Mouse (Mus musculus): ENCODE measurements around the gene Ranbp3.

Gene Ranbp3

DNA sequence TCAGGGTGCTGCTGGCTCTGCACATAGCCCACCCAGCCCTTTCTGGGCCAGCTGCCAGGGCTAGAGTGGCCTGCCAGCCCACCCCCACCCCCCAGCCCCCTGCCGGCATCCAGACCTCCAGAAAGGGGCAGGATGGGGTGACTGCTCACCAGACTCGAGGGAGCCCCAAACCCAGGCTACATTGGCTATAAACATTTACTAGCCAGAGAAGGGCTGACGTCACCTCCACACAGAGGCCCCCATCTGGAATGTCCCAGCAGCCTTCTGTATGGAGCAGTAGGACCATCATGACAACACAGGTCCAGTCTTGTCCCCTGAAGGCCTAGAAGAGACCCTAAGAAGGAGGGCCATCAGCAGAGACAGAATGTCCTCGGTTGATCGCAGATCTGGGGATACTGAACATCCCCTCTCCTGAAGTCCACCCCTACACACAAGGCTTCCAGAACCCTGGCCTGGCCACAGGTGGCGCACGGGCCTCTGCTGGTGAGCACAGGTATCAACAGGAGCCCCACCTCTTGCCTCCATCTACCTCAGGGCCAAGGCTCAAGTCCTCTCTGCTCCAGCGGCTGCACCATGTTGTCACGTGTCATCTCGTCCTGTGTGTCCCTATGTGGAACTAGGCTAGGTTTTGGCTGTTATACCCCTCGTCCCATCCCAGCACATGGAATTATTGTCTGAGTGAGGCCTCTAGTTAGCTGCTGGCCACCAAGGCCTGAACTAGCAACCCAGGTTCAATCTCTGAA, 50.5 kb downstream of the Ranbp3 start:
- no peak for DNase-seq (ENCODE audit: low read depth, low spot score)

DNA sequence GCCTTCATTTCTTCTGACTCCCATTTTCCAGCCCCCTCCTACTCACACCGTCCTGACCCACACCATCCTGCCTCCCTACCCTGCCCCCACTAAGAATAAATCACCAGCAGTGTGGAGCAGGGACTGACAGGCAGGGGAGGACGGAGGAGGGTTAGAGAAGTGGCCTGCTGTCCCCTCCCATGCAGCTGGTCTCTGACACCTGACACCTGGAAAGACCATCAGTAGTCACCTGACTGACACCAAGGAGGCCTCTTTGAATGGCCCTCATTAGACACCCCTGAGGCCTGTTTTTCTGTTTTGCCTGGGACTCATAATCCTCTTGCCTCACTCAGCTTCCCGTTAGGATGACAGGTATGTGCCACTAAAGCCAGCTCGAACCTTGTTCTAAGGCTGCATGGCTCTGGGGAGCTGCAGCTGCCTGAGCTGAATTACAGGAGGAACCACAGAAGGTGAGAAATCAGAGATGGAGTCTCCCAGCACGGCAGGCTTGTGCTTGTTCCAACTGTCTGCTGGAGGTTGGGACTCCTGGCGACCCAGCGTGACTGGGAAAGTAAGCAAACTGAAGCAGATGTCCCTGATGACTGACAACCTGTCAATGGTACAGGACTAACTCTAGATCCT, 54.0 kb downstream of the Ranbp3 start:
- no peak for DNase-seq (ENCODE audit: low read depth, low spot score)

DNA sequence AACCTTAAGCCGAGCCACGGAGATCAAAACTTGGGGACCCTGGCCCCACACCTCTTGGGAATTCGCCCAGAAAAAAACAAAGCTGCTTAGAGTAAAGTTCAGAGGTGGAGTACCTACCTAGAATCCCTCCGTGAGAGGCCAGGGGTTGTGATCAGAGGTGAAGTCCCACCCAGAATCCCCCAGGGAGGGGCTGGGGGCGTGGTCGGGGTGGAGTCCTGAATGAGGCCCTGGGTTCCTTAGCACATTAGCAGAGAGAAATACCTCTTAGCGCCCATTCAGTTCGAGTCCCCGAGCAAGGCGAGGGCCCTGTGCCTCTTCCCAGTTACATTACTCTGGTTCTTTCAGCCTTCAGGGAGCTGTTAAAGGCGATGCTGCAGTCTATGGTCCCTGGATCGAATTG, 54.6 kb downstream of the Ranbp3 start:
- DNase-seq (ENCODE audit: low read depth, low spot score): no peak

DNA sequence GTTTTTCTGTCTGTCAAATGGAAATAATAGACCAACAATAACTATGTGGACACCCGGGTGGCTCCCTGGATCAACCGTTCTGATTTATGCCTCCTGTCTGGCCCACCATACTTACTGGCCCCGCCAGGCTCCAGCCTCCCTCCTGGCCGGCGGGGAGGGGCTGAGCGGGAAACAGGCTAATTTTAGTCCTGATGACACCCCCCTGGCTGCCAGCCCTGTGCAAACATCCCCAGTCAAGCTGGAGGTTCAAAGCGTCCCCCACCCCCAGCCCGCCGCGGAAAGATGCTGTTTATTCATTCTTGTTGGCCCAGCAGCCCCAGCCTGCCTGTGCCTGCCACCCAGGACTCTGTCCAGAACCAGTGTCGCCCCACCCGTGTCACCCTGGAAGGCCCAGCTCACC, 55.0 kb downstream of the Ranbp3 start:
- DNase-seq (ENCODE audit: low read depth, low spot score): no peak

DNA sequence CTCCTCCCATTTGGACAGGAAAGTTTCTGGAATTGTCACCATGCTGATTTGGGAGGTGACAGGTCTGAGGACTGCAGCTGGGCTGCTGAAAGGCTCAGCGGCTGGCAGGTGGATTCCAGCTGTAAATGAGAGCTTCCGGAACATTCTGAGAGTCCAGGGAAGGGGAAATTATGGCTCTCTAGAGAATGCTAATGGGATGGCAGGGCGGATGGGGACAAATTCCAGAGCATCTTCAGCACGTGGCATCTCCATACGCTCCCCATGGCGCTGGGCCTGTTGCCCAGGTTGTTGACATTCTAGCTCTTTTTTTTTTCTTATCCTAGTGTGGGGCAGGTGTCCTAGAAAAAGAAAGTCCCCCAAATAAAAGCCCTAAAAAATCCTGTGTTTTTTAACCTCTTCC, 56.1 kb downstream of the Ranbp3 start:
- no peak for DNase-seq (ENCODE audit: low read depth, low spot score)

DNA sequence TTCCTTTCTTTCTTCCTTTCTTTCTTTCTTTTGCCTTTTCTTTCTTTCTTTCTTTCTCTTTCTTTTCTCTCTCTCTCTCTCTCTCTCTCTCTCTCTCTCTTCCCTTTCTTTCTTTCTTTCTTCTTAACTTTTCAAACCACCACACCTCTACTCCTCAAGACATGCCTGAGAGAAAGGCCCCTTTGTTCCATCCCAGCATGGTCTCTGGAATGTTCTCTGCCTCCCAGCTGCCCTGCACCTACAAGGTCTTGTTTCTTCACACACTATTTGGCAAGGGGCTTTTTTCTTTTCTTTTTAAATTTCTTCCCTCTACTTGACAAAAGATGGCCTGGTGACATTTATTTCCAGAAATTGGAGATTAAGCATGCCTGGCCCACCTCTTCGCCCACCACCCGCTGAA, 56.6 kb downstream of the Ranbp3 start:
- DNase-seq (ENCODE audit: low read depth, low spot score): no peak

DNA sequence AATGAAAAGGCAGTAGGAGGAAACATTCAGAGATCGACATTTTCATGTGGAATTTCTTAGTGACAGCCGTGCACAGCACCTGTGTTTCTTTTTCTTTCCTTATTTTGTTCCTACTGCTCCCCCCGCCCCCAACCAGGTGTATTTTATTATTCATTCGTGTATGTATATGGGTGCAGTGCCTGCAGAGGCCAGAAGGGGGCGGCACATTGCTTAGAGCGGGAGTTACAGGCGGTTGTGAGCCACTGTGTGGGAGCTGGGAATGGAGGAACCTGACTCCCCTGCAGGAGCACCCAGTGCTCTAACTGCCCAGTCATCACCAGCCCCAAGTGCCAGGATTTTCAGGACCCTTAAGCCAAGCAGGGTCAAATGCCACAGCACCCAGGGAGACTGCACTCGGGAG, 63.4 kb downstream of the Ranbp3 start:
- no peak for DNase-seq (ENCODE audit: low read depth, low spot score)

DNA sequence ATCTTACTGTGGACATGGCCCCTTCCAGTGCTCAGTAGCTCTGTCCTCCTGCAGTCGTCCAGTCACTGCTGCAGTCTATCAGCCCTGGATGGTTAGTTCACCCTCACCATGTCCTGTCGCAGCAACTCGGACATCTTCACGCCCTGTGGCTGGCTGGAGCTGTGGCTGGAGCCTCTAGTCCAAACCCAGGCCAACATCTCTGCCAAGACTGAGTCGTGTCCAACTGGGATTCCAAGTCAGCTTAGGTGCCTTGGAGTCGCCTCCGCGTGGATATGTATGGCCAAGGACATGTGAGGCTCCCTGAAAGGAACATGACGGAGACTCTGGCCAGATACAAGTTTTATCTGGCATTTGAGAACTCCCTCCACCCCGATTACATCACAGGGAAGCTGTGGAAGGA, 65.1 kb downstream of the Ranbp3 start:
- DNase-seq (ENCODE audit: low read depth, low spot score): no peak

DNA sequence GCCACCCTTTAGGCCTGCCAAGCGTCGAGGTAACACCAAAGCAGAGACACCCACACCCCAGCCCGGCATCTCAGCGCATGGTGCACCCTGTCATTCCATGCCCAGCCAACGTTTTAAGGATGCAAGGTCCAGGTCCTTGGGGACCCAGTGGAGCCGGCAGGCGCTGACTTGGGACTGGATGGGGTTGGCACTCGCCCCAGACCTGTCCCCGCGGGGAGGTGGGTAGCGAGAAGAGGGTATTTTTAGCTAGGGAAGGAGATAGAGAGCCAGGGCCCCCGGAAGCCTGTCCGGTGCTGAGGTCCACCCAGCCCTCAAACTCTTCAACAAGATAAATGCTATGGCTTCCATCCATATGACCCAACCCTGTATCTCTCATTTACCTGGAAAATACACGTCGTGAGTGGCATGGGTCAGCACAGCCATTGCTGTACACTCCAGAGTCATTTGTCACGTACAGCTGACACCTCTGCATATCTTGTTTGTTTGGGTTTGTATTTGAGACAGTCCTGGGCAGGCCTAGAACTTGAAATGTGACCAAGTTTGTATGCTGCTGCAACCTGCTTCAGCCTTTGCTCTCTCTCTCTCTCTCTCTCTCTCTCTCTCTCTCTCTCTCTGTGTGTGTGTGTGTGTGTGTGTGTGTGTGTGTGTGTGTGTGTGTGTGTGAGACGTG, 67.2 kb downstream of the Ranbp3 start:
- DNase-seq (ENCODE audit: low read depth, low spot score): no peak

DNA sequence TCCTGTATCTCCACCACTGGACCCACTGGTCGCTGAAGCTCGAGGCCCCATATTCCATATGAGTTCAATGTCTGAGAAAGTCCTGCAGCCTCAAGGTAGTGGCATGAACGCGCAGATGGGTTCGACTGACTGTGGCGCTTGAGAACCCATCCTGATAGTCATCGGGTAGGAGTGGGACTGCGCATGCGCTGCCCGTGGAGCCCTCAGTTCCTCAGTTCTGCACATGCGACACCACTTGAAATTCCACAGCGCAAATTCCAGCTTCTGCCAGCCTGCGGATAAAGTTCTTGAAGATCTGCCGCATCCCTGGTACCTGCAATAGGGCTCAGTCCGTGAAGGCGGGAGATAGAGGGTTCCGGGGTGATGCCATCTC, 67.7 kb downstream of the Ranbp3 start:
- DNase-seq (ENCODE audit: low read depth, low spot score): no peak

DNA sequence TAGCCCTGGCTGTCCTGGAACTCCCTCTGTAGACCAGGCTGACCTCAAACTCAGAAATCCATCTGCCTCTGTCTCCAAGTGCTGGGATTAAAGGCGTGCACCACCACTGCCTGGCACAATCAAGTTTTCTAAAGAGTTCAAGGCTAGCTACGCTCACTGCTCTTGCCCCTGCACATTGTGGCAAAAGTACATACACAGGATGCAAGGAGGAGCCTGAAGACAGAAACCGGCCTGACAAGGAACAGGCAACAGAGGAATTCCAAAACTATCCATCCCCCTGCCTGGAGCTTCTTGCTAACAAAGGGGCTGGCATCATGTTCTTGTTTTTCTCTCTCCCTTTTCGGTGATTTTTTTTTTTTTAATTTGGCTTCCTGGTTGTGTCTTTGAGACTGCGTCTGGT, 71.1 kb downstream of the Ranbp3 start:
- no peak for DNase-seq (ENCODE audit: low read depth, low spot score)

DNA sequence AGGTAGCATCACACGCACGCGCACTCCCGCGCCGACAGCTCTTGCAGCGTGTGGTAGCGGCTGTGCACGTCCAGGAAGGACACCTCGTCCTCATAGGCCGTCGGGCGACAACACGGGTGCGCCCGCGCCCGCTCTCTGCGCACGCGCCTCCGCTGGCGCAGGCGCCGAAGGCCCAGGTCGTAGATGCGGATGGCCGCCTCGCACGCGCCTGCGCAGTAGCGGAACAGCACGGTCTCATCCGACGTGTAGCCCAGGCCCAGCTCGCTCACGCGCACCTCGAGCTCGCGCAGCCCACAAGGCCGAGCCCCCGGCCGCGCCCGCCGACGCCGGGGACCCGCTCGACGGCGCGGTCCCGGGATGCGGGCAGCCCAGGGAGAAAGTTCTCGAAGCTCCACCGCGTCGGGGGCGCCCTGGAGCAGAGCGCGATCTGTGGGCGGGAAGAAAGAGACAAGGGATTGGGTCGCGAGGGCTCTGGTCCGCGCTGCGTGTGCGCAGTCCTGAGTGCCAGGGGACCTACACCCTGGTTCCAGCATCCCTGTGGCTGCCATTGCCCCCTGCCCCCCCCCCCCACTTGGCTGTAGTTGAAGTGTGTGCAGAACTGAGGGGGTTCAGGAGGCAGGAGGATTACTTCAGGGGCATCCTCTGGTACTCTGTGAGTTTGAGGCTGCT, 78.4 kb downstream of the Ranbp3 start:
- DNase-seq (ENCODE audit: low read depth, low spot score): no peak

DNA sequence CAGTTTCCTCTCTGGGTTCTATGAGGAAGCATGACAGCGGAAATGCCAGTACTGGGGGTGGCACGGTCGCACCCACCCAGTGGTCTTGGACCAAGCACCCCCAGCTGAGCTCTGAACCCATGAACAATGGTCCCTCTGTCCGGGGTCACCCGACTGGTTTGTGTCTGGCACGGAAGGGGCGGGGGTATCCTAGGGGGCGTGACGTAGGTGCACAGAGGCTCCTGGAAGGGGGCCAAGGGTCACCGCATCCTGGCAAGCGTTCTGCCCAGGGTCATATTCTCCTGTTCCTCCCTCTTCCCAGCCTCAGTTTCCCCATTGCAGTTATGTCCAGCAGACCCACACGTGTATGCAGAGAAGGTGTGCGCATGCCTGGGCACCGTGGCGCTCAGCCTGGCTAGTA, 80.4 kb downstream of the Ranbp3 start:
- no peak for DNase-seq (ENCODE audit: low read depth, low spot score)

DNA sequence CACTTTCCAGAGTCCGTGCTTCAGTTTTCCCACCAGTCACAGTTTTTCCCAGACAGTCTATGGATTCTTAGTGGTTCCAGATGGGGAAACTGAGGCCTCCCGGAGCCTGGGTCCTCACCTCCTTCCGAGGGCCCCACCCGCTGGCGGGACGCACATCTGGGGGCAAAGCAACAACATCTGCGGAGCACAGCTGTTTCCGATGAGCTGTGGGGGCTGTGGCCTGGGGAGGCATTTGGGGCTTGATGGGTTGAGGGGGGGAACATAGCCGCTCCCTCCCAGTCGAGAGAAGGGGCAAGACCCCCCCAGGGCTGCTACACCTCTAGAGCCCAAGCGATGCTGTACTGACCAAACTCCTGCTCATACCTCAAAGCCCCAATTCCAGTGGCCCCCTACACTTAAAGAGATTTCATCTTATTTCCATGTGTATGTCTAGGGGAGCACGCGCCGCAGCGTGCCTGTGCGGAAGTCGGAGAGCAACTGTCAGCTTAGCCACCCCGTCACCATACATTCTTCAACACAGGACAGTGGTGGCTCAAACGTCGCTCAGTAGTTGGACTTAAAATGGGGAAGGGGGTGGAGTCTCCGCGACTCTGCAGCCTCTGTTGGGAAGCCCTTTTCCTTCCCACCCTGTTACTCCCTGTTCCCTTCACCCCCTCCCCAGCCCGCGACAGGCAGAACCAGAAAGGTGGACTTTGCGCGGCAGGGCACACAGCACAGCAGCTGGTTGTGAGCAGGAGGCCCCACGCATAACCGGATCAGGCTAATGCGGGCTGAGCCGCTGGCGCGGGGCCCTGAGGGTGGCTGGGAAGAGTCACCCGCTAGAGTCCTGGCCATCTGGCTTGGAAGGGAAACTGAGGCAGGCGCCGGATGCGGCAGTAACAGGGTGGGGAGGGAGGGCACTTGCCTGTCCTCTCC, 81.4 kb downstream of the Ranbp3 start:
- DNase-seq (ENCODE audit: low read depth, low spot score): no peak

DNA sequence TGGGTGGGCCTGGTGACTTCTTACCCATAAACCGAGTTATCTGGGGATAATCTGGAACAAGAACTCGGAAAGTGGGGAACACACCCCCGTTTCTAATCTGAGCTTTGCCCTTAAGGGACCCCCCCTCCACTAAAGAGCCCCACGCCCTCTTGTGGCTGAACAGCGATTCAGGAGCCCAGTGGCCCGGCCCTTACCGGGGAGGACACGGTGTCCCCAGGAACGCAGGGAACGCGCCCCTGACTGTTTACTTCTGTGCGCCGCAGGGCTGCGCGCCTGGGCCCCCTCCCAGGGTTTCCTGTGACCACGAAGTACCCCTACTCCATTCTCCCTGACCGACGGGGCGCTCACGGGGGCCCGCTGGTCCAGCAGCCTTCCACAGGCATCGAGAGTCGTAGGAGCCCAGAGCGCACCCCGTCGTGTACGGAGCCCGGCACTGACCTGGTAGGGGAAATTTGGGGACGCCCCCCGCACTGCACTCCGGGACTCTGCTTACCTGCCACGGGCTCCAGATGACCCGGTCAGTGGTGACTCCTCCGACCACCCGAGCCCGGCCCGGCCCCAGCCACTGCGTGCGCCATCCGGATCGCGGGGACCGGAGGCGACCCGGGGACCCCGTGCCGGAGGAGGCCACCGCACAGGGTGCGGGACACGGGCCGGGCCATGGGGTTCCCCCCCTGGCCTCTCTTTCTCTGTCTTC, 83.8 kb downstream of the Ranbp3 start:
- DNase-seq (ENCODE audit: low read depth, low spot score): no peak

DNA sequence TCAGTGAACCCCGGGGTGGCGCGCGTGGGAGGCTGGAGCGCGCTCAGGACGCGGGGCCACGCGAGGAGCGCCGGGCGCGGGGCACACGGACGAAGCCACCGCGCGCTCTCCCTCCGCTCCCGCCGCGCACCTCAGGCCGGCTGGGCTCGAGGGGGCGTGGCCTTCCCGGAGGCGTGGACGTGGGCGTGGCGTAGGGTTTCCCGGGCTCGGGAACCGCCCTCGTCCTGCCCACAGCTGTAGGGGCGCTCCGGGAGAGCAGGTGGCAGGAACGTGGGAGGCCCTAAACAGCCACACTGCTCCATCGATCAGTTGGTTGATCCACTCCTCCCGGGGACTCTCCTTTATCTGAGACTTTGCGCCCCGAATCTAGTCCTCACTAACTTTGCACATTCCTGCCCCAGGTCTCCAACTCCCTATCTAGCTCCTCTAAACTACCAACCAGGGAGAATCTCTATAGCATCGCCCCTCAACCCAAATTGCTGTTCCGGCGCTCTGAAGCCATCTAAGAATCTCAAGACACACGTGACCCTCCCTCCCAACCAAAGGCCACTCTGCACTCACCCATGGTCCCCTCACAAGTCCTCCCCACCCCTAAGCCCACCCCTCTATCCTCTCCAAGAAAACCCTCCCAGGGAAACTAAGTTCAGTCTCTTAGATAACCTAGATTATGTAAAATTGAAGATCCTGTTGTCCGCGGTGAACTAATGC, 84.5 kb downstream of the Ranbp3 start, which contains the start of gene Nrtn:
Gene Nrtn (minus strand): TSS at position 115 of the 708 bp plus-strand sequence.
- peak; percentile 53 for DNase-seq (ENCODE audit: low read depth, low spot score)

DNA sequence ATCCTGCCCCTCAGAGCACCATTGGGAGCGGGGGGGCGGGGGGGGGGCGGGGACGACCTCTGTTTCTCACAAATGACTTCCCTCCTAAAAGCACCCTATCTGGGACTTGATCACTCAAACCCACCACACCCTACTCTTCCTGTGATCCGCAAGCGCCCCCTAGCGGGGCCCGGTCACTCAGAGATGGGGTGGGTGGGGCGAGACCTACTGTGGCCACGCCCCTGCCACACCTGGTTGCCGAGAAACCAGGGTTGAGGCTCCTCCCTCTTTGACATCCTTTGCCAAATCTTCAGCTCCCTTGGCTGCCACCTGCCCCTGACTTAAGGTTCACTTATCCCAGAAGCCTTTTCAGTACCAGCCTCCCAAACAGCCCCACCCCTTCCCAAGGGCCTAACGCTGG, 85.0 kb downstream of the Ranbp3 start:
- peak; percentile 61 for DNase-seq (ENCODE audit: low read depth, low spot score)

DNA sequence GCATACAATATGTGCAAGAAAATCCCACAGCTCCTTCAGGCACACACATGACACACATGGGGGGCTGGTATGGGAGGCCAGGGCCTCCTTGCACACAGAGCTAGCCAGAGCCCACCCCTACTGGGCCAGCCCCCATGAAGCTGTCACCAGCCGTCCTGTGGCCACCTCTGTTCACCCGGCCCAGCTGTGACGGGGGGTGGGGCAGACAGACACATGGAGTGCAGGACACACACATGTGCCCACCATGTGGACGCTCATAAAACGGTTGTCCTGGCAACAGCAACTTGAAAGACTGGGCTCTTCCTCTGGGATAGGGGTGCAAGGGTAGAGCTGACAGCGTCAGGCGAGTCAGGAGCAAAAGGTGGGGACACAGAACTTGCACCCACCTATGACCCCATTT, 86.2 kb downstream of the Ranbp3 start:
- no peak for DNase-seq (ENCODE audit: low read depth, low spot score)

DNA sequence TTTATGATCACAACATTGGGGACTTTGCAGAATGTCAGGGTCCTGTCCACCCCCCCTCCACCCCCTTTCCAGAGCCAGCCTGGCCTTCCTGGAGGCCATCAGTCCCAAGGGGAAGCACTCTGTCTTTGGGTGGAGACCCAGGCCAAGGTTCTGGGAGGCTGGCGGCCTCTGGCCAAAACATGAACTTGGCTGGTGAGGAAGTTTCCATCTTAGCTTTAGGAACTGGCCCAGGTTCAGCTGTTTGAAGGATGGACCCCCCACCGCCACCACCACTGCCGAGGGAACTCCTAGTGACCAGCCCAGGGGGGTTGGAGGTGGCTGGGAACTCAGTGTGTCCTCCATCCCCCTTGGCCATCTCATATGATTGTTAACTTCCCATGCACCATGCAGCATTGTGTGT, 88.0 kb downstream of the Ranbp3 start:
- DNase-seq (ENCODE audit: low read depth, low spot score): no peak

Measured in skeletal muscle tissue, adult 2 months (tissue).